Comparison of ENCODE assay signal across 8 mouse cellular contexts in genomic region chr14:61686821-61687341, GRCm38 (mm10).
A peak's percentile ranks its signal among the peaks of the same experiment; 100 is the strongest.
DNase-seq lines count a peak whose midpoint lies in the region; ATAC-seq and TF ChIP-seq lines count a peak whose summit lies in the region.

No protein-coding gene starts in this region.

- no peak for ATAC-seq in megakaryocyte, adult 5-6 weeks (ENCODE audit: poor library complexity, severe bottlenecking)
- no peak for ATAC-seq in intestine, postnatal 0 days
- no peak for ATAC-seq in lung, embryonic 15.5 days (ENCODE audit: borderline replicate concordance, extremely low read depth, low FRiP score, low TSS enrichment)
- ATAC-seq in megakaryocyte progenitor cell, adult 5-6 weeks (replicated peaks; ENCODE audit: poor library complexity) = no peak

- no peak overlapping the region for H3K27ac ChIP-seq in intestine, postnatal 0 days (ENCODE audit: low read depth, low read length)
- no peak overlapping the region for H3K27ac ChIP-seq in lung, embryonic 15.5 days

- under 1% methylated on average over 33 of the region's 33 CpGs for WGBS in intestine, postnatal 0 days
- under 1% methylated on average over 32 of the region's 33 CpGs for WGBS in lung, embryonic 15.5 days

- no peaks in the 10 kb centered on the region; the same call in 1 of the 2 replicates for H3K9me3 ChIP-seq in megakaryocyte, embryonic 14.5 days
- no peaks in the 10 kb centered on the region for H3K9me3 ChIP-seq in intestine, postnatal 0 days (ENCODE audit: control insufficient read depth)
- no peaks in the 10 kb centered on the region for H3K9me3 ChIP-seq in lung, embryonic 15.5 days

- no peak for TF ChIP-seq CTCF in intestine, postnatal 0 days (IDR thresholded peaks at IDR 0.05; ENCODE audit: low read depth)

- peak; percentile 52 to 54 for DNase-seq in cerebellum, postnatal 10 days
- DNase-seq in heart, adult 11 months = peak; percentile 96
- DNase-seq in spleen, postnatal 10 days (ENCODE audit: low spot score in 2 of 2) = peak; percentile 50 to 59

- H3K27me3 ChIP-seq in megakaryocyte, embryonic 14.5 days (replicated peaks) = peaks cover 62% of the 10 kb centered on the region
- H3K27me3 ChIP-seq in intestine, postnatal 0 days (replicated peaks; ENCODE audit: control insufficient read depth, insufficient read depth, low read length) = peaks cover 38% of the 10 kb centered on the region
- H3K27me3 ChIP-seq in lung, embryonic 15.5 days = peaks cover 56% of the 10 kb centered on the region

- peak overlapping the region; percentile 22; the same call in 1 of the 2 replicates for H3K9ac ChIP-seq in intestine, postnatal 0 days (ENCODE audit: low read depth, low read length)
- peak overlapping the region; percentile 38 for H3K9ac ChIP-seq in lung, embryonic 15.5 days

- peaks cover 64% of the 10 kb centered on the region for H3K4me1 ChIP-seq in megakaryocyte, embryonic 14.5 days
- H3K4me1 ChIP-seq in intestine, postnatal 0 days (replicated peaks; ENCODE audit: control insufficient read depth, insufficient read depth, low read length) = no peaks in the 10 kb centered on the region; the same call in 1 of the 2 replicates
- H3K4me1 ChIP-seq in lung, embryonic 15.5 days = peaks cover 53% of the 10 kb centered on the region

- no peaks in the 10 kb centered on the region for H3K36me3 ChIP-seq in megakaryocyte, embryonic 14.5 days (replicated peaks; ENCODE audit: low read length)
- H3K36me3 ChIP-seq in intestine, postnatal 0 days (ENCODE audit: control insufficient read depth, insufficient read depth) = no peaks in the 10 kb centered on the region
- H3K36me3 ChIP-seq in lung, embryonic 15.5 days = no peaks in the 10 kb centered on the region

- H3K4me3 ChIP-seq in megakaryocyte, embryonic 14.5 days (replicated peaks) = peak overlapping the region; percentile 90
- peak overlapping the region; percentile 49 for H3K4me3 ChIP-seq in intestine, postnatal 0 days (ENCODE audit: low read depth, low read length)
- peak overlapping the region; percentile 49 for H3K4me3 ChIP-seq in lung, embryonic 15.5 days

- H3K4me2 ChIP-seq in intestine, postnatal 0 days (replicated peaks; ENCODE audit: low read depth) = peak overlapping the region; percentile 73
- peak overlapping the region; percentile 96 for H3K4me2 ChIP-seq in lung, embryonic 15.5 days
